Mouse (Mus musculus) layer of hippocampus, postnatal 10 days (tissue): ENCODE measurements around the gene Ccl7. TPM values are rescaled to one million over a fixed set of nuclear protein-coding genes. Genes with fewer than 3 reads are reported as not detected.

Experiments
- total RNA-seq, 2 experiments: library from RNA; stranded (reverse); gene quantifications; 2 replicates each; pipeline ENCODE4 v1.2.3; 2021

Ccl7 gene
- total RNA-seq, 2 experiments from 2014 or later = 0.64 TPM; not detected in 1

Other genes with a start within 250 kb of the Ccl7 start
- gene 5530401A14Rik, start 185.0 kb upstream of the Ccl7 start, total RNA-seq = under 1 TPM; 0.09 to 0.25 TPM
- 10 to 100 TPM; 61.5 to 63.3 TPM for gene Asic2, start 77.3 kb upstream of the Ccl7 start, total RNA-seq
- gene Ccl2, start 10.1 kb upstream of the Ccl7 start, total RNA-seq = not detected
- gene Gm17268, start 7.2 kb upstream of the Ccl7 start, total RNA-seq = not detected
- gene Ccl11, start 12.1 kb downstream of the Ccl7 start, total RNA-seq = under 1 TPM; 0.42 to 0.69 TPM
- gene Ccl12, start 56.1 kb downstream of the Ccl7 start, total RNA-seq = 1 to 10 TPM in 1 of 2 experiments, not detected in 1; 1.5 TPM
- gene Ccl8, start 69.5 kb downstream of the Ccl7 start, total RNA-seq = not detected